Mouse (Mus musculus) testis, postnatal 10 days (tissue): ENCODE data around the gene 4930447F04Rik.

Experiments used
- DNase-seq: peaks from one replicate; pipeline ENCODE4 v3.0.0; 2021; ENCODE audit warnings: low spot score

Gene 4930447F04Rik

DNA sequence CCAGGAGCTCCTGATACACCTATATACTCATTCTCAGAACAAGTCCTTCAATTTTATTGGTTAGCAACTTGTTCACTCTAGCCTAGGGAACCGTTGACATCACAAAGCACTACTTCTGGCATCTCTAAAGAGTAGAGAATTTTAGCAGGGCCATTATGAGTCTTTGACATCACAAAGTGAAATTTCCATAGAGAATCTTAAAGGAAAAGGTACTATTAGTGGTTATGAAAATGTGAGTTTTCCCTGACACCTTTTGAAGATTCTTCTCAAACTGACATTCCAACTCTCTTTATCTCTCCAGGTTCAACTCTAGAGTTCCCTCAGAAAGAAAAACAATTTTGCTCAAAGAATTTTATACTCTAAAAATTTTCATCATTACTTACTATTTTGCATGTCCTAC is at the start of gene 4930447F04Rik:
TSS of gene 4930447F04Rik (minus strand) at position 101 of the 400 bp plus-strand sequence.
- no peak for DNase-seq
